Mouse (Mus musculus): ENCODE results near the gene Kdm1a.

Gene Kdm1a

DNA sequence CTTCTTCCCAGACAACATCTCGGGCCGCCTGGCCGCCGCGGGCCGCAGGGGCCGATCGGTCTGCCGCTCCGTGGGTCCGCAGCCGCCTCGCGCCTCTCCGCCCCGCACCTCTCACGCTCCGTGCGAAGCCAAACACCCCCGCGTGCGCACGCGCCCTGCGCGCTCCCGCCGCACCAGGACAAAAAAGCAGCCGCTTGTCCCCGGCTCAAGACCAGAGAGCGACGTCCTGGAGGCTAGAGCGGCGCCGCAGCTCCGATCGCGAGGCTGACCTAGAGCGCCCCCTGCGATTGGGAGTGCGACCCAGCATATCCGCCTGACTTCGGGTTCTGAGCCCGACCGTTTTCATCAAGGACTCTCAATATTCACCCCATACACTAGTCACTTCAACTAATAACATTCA lies at the start of gene Kdm1a:
Gene Kdm1a, minus strand, starts transcription at position 156 of the 400 bp plus-strand sequence.
- peak; percentile 96 for DNase-seq (ENCODE audit: low read depth)

- DNase-seq (ENCODE audit: low read depth) = no peak
Observed at GRCm38 (mm10) chr4:136651882-136652527, 49.5 kb upstream of the Kdm1a start.

- DNase-seq (ENCODE audit: low read depth) = peak; percentile 55
Observed at GRCm38 (mm10) chr4:136651357-136651811, 48.9 kb upstream of the Kdm1a start.

GRCm38 (mm10) chr4:136650261-136650660 lies 47.7 kb upstream of the Kdm1a start:
- DNase-seq (ENCODE audit: low read depth) = no peak

DNA sequence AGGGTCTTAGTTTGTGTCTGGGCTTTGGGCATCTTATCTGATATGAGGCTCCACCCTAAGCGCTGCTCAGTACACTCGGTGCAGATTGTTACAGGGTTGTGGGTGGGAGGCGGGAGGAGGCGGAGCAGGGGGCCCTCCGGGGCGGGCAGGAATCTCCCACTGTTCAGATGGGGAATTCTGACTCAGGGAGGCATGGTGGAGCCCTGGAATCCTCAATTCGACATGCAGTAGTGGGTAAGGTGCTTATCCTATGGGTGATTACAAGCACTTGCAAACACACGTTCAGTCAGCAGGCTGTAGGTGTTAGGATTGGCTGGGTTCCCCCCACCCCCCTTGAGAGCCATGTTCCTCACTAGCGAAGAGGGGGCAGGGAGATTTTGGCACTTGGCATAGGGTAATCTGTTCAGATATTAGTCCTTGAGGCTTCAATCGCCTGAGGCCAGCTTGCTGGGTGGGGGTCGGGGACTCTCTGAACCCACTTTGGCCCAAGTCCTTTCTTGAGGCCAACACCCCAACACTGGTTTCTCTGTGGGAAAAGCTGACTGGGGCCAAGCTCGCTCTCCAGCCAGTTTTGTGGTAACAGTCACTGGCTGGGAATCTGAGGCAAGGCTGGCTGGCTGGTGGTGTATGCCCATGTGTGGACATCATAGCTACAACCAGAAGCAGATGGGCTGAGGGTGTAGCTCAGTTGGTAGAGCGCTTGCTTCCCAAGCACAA lies 47.1 kb upstream of the Kdm1a start:
- DNase-seq (ENCODE audit: low read depth) = no peak

DNA sequence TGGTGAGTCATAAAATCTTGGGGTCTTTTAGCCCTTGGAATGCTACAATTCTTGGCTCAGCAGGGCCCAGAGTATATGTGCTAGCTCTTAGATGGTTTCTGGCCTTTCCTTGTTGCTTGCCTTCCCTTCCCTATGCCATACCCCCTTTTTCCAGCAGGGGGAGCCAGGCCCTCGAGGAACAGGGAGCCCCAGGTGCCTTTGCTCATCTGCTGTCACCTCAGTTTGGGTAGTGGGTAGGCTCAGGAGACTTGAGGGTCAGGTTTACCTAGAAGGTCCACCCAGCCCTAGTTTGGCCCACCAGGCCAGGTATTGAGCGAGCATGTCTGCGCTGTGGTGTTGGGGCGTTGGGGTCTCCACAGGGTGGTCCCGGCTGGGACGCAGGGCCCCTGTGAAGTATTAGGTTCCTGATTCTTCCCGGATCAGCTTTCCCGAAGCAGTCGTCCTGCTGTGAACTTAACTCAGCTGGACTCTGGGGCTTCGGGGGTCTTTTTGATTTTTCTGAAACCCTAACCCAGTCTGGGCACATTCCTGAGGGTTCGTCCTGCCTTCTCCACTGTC lies 46.5 kb upstream of the Kdm1a start:
- peak; percentile 78 for DNase-seq (ENCODE audit: low read depth)

DNA sequence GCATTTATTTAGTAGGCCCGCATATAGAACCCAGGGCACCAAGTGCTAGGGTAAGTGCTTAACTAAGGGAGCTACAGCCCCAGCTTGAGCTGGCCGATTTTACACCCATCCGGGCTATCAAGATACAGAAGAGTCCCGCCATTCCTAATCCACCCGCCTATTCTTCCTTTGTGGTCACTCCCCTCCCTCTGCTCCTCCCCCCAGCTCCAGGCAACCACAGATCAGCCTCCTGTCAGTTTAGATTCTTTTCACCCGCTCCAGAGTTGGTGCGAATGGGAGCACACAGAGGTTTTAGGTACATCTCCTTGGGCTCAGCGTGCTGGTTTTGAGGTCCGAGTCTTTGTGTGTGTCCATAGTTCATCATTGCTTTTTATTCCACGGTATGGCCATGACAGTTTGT lies 36.4 kb upstream of the Kdm1a start:
- no peak for DNase-seq (ENCODE audit: low read depth)

DNA sequence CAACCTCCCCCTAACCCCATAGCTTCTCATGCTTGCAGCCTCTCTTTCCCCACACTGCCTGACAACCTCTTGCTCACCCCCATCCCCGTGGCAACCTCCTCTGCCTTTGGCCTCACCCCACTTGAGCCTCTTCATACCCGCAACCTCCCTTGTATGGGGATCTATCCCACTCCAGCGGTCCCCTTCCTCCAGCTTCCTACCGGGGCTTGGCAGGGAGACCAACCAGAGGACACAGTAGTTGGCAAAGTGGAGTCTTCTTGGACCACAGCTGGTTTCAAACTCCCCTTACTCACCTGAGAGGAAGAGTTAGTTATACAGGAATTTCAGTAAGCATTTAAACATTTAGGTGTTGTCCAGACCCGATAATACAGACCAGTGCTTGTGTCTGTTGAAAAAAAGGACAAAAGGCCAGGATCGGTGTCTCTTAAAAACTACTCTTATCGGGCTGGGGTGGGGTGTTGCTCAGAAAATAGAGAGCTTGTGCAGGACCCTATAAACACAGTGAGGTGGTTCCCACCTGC lies 35.8 kb upstream of the Kdm1a start:
- no peak for DNase-seq (ENCODE audit: low read depth)

GRCm38 (mm10) chr4:136637563-136638229 lies 35.2 kb upstream of the Kdm1a start:
- DNase-seq (ENCODE audit: low read depth) = peak; percentile 20

DNA sequence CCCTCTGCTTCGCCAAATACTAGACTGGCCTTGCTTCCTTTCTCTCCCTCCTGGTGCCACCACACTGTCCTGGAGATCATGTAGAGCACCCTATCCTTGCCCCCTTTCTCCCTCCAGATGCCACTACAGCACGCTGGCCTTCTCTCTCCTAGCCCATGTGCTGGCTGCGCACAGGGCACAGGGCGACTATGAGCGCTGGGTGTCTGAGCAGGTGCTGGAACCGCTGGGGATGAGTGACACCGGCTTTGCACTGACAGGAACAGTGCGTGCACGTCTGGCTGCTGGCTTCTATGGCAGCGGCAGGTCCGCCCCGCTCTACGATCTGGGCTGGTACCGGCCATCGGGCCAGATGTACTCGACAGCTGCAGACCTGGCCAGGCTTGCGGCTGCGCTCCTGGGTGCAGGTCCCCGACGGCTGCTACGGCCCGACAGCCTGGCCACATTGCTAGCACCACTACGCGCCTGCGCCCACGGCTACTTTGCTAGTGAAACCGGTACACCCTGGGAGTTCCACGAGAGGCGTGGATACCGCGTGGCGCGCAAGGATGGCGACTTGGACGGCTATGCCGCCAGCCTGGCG lies 34.5 kb upstream of the Kdm1a start:
- DNase-seq (ENCODE audit: low read depth) = no peak

DNA sequence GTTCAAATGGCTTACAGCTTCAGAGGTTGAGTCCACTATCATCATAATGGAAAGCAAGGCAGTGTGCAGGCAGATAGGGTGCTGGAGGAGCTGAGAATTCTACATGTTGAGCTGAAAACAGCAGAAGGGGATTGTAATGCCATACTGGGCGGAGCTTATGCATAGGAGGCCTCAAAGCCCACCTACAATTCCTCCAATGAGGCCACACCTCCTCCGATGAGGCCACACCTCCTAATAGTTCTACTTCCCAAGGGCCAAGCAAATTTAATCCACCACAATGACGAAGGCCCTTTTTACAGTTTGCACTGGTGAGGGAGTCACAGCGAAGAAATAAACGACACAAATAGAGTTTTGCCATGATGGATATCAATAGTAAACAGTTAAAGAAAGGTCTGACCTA lies 34.0 kb upstream of the Kdm1a start:
- no peak for DNase-seq (ENCODE audit: low read depth)

- DNase-seq (ENCODE audit: low read depth) = no peak
Observed at GRCm38 (mm10) chr4:136635995-136636394, 33.5 kb upstream of the Kdm1a start.

- DNase-seq (ENCODE audit: low read depth) = no peak
Observed at GRCm38 (mm10) chr4:136631237-136631994, 28.9 kb upstream of the Kdm1a start.

GRCm38 (mm10) chr4:136626590-136626989 lies 24.1 kb upstream of the Kdm1a start:
- DNase-seq (ENCODE audit: low read depth) = peak; percentile 39

DNA sequence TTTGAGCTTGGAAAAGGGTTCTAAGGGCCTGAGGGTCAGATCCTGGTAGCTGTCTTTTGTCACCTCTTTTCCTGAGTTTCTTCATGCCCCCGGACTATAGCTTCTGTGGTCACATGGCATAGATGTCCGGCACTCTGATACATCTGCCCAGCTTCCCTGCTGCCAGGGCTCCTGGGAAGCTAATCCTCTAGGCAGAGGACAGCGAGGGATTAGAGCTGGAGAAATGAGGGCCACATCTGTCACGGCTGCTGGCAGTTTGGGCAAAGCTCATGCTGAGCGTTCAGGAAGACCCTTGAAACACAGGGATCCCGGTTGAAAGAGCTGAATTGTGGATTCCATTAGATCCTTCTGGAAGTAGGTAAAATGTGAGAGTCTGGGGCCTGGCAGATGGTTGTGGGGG lies 19.9 kb upstream of the Kdm1a start, which contains the start of gene Lactbl1:
Gene Lactbl1, plus strand, starts transcription at position 234 of the 400 bp plus-strand sequence.
- DNase-seq (ENCODE audit: low read depth) = no peak

DNA sequence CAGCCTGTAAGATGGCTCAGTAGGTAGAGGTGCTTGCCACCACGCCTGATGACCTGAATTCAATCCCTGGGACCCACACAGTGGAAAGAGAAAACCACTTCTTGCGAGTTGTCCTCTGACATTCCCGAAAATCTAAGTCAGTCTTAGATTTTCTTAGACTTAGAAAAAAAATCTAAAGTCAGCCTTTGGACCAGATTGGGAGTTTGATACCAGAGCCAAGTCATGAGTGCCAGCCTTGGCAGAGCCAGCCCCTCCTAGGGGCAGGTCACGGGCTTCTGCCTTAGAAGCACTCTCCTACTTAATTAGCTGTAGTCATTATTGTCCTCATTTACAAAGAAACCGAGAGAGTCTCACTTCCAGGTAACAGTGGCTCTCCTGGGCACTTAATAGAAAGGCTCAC lies 19.4 kb upstream of the Kdm1a start:
- DNase-seq (ENCODE audit: low read depth) = no peak

GRCm38 (mm10) chr4:136621336-136621735 lies 18.8 kb upstream of the Kdm1a start:
- DNase-seq (ENCODE audit: low read depth) = peak; percentile 81

DNA sequence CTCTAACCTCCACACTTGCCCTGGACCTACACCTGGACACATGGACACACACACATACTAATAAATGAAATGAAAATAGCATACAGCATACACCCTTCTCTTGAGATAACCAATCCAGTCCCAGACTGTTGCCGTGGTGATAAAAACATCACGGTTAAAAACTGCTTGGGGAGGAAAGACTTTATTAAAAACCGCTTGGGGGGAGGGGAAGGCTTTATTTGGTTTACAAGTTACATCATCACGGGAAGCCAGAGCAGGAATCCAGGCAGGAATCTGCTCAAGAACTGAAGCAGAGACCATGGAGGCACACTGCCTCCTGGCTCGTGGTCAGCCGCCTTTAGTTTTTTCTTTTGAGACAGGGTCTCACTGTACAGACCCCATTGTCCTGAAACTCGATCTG lies 11.1 kb upstream of the Kdm1a start:
- DNase-seq (ENCODE audit: low read depth) = no peak

- no peak for DNase-seq (ENCODE audit: low read depth)
Observed at GRCm38 (mm10) chr4:136610387-136610856, 7.9 kb upstream of the Kdm1a start, which contains the start of gene Tex46. Gene Tex46 (plus strand): TSS chr4:136610437.

GRCm38 (mm10) chr4:136605756-136606485 lies 3.4 kb upstream of the Kdm1a start:
- no peak for DNase-seq (ENCODE audit: low read depth)

Measured in induced T-regulatory cell, adult 2 months (primary cell).